Mouse (Mus musculus): Measurements from ENCODE around the gene Polm.

- TF ChIP-seq GATA1 (IDR thresholded peaks at IDR 0.05; ENCODE audit: low read length) = no peak
- no peak for TF ChIP-seq TAL1 (IDR thresholded peaks at IDR 0.05; ENCODE audit: low read length)
Observed at GRCm38 (mm10) chr11:5804174-5804573, 33.6 kb downstream of the Polm start.

Data from erythroblast, embryonic 14.5 days (primary cell).